Mouse (Mus musculus): ENCODE data around the gene Tbcd.

Tbcd gene

DNA sequence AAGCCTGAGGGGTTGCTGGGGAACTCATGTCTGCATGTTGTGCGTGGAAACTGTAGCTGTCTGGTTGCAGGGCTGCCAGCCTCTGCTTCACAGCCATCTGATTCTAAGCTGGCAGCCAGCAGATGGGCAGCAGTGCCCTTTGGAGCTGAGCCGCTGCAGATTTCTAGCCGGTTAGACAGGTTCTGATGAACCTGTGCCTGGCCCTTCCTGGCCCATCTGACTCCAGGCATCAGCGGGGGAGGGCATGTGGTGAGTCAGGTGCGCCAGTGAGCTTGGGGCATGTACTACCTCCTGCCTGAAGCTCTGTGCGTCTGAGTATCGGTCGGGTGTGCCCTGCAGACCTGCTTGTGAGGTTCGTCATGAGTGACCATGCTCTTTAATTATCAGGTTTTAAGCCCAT, 92.2 kb downstream of the Tbcd start:
- peak; percentile 89 for DNase-seq

DNA sequence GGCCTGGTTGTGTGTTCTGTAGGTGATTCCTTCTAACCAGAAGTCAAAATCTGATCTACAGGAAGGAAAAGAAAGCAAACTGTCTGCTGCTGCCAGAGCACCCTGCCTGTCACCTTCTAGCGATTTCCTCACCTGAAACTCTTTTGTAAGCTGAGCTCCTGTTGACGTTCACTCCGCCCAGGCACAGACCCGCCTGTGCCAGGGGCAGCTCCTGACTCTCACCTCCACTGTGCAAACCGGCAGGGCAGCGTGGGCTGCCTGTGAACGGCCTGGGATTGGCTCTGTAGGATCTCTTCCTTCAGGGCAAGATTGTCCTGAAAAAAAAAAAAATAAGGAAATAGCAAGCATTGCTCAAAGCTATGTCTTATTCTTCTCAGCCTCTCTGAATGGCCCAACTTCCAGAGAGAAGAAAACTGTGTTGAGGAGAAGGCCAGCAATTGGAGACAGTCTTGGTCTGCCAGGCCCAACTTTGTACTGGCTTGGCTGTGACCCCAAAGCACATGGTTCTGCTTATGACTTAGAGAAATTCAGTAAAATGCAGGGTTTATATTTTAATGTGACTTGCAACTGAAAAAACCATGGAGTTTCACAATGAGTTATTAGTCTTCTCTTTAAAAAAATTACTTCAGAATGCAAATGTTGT, 93.1 kb downstream of the Tbcd start:
- no peak for DNase-seq

DNA sequence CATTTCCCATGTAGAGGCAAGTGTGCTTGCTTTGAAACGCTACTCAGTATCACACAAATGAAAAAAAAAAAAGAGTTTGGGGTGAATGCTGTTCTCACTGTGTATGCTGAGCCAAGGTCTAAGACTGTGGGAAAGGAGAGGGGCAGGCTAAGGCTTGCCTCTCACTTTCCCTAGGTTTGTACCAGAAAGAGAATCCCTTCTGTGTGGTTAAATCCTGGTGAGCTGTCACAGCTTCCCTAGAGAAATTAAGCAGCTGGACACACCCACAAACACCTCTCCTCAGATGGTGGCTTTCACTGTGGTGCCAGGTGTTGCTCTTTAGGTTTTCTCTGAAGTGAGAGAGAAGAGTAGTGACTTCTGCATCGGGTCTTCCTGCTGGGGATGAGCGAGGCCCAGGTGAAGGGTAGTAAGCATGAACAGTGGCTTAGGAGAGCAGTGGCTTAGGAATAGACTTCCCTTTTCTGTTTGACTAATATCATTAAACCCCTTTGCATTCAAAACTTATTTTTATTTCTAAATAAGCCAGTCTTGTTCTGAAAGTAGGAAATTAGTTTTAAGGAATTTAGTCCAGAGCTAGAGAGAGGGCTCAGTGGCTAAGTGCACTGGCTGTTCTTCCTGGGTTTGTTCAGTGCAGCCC, 93.8 kb downstream of the Tbcd start:
- no peak for DNase-seq

DNA sequence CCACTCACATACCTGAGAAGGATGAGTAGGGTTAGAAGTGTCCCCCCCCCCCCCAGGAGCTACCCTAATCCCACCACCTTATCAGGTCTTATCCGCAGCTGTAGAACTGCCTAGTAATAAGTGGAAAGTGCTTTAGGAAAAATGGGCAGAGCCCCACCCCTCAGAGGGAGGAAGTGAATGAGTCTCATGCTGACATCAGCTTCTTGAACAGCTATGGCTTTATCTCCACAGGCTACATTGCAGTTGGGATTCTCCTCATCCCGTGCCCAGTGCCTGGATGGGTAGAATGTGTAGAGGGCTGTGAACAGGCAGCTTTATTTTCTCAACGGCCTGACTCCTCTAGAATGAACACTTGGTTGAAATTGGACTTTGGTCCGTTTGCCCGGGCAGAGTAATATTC, 95.5 kb downstream of the Tbcd start:
- DNase-seq: no peak

DNA sequence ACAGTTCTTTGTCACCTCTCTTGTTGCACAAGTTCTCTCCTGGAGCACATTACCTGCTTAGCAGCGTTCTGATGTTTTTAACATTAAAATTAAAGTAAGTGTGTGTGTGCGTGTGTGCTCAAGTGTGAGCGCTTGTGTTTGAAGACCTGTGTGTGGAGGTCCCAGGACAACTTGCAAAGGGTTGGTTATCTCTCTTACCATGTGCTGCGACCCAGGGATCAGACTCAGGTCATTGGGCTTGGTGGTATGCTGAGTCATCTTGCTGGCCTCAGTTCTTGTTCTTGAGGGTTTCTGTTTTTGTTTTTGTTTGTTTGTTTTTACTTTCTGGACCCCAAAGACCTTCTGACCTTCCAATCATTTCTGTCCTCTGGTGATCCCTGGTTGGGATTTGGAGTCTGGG, 96.2 kb downstream of the Tbcd start:
- DNase-seq: no peak

DNA sequence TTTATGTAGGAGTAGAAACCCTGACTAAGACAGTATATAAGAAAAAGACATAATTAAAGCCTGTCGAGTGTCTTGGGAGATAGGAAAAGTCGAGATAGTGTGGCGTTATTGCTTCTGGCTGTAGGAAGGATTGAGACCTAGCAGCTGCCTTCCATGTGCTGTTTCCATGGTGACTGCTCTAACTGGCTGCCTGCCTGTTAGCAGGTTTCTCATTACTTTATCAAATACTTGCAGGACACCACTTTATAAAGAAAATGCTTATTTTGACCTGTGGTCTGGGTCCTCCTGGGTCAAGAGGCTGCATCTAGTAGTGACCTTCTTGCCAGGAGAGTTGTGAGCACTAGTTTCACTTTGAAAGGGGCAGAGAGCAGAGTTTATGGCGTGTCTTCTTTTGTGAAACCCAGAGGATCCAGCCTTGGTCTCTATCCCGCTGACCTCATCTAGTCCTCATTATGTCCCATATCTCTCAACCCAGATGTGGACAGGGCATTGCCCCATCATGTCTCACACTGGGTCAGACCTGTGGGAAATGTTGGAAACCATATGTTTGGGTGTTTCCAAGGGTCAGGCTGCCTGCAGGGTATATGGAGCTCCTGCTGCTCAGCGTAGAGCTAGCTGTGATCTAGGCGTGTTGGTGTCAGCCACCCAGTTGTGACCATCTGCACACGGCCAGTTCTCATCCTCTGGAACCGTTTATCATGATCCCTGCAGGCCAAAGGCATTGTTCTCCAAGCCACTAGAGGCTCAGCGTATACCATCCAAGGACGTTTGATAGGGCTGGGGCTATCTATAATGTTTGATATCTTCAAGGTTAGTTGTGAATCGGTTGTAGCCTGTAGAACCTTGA, 97.5 kb downstream of the Tbcd start:
- no peak for DNase-seq

DNA sequence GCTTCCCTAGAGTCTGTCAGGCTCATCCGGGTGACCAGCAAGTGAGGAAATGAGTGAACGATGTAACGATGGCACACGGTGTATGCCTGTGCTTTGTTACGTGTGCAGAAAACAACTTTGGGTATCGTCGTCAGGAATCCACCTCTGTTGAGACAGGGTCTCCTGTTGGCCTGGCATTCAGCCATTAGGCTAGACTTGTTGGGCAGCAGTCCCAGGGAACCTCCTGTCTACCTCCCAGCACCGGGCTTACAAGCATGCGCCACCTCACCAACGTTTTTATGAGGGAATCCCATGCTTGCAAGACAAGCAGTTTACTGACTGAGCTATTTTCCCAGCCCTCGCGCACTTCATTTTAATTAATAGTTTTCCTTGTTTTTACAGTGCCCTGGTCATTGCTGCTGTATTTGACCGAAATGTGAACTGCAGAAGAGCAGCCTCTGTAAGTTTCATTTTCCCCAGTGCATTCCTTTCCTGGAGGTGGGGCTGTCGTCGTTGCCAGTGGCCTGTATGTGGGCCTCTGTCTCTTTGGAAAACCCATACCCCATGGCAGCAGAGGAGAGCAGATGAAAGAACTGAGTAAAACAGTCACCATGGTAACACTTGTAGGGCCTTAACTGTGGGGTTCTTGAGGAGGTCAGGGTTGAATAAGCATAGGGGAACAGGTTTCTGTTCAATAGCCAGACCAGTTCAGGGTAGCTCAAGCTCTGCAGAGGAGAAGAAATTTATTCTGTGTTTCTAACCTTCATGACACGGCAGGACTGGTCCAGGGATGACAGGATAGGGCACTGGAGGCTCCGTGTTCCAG, 98.3 kb downstream of the Tbcd start:
- no peak for DNase-seq

DNA sequence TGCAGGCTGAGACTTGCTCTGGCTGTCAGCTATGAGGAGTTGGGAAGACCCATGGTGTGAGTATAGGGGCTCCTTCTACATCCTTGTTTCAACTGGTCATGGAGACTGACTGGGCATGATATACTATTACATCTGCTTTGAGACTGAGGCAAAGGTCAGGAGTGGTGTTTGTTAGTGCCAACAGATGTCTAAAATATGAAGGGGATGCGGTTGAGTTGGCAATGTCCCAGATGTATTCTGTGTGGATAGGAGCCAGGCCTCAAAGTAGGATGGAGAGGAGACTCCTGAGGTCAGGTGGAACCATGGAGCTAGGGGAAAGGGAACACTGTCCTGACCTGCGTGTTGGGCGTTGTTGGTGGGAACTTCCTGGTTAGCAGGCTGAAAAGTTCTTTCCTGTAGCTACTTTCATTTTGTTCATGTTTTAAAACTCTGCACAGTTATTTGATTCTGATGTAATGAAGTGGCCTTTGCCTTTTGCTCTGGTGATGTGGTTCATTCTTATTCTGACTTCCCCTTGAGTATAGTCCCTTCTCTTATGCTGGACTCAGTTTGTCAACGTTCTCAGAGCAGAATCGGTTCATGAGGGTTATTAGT, 99.6 kb downstream of the Tbcd start:
- DNase-seq: no peak

DNA sequence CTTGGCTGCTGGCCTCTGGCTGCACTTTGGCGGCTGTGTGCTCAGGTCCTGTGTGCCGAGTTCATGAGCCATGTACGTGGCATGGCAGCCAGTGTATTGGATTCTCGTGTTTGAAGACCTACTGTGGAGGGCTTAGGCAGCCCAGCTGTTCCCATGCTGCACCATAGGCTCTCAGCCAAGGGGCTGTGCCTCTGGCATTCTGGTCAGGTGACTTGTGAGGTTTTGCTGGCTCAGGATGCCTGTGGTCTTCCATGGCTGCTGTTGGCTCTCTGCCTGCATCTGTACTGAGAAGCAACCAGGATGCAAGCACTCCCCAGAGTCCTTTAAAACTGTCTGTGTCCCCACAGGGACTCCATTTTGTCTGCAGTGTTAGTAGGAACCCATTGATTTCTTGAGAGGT, 100.4 kb downstream of the Tbcd start:
- DNase-seq: no peak

DNA sequence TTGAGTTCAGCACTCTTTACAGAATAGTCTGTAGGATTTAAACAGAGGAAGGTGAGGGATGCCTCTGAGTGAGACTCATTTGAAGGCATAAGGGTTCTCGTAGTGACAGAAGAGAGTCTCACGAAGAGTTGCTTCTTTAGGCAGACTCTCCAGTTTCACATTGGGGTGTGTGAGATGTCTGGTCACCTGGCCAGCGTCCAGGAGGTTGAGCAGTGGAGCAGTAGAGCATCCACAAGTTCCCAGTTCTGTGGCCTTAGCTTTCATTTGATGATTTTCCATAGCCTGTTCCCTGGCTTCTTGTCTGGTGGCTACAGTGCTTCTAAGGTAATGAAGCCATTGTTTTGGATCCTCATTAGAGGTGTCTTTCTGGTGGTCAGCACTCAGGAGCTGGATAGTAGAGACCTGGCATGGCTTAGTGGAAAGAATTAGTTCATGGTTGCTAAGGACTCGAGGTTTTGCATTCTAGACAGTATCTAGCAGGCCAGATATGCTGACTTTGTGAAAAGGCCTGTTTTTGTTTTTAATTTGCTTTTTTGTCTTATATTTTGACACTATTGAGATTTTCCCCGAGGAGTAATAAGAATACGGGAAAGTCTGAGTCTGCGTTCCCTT, 101.2 kb downstream of the Tbcd start:
- DNase-seq: no peak

DNA sequence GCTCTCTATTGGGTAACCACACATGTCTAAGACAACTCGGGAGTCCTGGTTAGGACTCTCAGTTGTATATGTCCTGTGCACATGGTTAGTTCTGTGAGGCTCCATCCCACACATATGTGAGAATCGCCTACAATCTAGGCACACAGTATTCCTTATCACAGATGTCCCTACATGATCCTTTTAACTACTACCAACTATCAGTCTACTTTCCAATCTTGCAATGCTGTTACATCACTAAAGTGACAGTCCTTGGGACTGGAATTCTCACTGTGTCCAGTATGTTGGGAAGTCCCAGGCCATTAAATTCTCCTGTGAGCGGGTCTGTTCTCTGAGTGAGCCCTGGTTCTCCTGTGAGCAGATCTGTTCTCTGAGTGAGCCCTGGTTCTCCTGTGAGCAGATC, 101.7 kb downstream of the Tbcd start:
- DNase-seq: no peak

DNA sequence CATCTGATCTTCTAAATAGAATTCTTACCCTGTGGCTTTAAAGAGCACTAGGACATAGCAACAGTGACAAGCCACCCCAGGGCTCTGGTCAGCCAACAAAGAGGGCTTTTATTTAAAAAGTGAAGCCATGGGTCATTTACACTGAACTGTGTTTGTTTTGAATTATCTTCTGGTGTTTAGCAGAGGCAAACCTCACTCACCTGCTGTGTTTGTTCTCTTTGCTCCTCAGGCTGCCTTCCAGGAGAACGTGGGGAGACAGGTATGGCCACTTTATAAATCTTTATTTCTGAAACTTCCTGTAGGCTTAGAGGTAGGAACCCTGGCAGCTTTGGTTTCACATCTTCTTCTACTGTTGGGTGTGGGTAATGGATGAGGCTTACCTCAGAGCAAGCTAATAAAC, 105.0 kb downstream of the Tbcd start:
- no peak for DNase-seq

DNA sequence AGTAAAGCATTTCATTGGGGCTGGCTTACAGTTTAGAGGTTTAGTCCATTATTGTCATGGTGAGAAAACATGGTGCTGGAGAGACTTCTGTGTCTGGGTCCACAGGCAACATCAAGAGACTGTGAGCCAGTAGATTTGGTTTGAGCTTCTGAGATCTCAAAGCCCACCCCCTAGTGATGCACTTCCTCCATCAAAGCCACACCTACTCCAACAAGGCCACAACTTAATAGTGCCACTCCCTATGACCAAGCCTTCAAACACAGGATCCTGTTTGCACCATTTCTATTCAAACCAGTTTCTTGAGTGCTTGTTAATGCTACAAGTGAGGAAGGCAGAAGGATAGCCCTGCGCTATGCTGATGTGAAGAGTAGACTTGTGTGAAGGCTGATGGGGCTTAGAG, 106.2 kb downstream of the Tbcd start:
- no peak for DNase-seq

DNA sequence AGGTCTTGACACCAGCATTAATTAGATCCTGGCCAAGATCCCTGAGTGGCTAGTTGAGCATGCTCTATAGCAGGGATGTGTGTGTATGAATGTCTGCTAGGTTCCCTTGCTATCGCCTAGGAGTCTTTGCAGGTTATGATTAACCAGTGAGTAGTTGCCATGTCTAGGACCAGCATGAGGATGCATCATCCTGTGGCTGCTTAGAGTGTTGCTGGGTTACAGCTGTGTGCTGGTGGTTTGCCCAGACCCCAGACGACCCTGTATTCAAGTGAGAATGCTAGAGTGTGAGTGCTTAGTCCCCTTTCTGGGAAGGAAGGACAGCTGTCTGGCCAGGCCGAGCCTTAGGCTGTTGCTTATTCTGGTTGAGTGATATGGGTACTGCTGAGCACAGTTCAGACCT, 106.8 kb downstream of the Tbcd start:
- no peak for DNase-seq

DNA sequence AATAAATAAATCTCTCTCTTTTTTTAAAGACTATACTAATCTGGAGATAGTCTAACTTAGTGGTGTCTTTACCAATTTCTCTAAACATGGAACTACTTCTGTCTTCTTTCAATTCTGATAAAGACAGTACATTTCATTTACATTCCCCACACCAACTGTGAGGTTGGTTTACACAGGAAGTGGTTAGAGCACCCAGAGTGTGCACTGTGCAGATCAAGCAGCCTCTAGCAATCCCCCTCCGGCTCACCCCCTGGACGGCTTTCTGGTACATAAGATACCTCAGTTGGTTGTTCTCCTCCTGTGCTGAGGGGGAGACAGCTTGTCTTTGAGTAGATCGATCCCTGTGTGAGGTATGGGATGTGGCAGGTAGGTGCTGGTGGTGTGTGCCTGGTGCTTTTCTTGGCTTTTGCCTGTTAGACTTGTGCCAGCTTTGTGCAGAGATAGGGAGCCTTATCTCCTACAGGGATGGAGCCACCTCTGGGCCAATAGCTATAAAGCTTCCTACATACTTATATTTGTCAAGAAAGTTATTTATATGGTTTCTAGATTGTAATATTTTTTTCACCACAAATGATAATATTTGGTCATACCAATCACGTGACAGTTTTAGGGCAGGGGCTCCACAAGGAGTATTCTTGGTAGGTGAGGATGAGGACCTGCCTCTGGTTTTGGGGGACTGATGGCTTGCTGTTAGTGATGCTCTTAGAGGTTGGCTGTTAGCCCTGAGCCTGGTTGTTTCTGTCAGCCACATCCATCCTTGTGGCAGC, 108.0 kb downstream of the Tbcd start:
- no peak for DNase-seq

DNA sequence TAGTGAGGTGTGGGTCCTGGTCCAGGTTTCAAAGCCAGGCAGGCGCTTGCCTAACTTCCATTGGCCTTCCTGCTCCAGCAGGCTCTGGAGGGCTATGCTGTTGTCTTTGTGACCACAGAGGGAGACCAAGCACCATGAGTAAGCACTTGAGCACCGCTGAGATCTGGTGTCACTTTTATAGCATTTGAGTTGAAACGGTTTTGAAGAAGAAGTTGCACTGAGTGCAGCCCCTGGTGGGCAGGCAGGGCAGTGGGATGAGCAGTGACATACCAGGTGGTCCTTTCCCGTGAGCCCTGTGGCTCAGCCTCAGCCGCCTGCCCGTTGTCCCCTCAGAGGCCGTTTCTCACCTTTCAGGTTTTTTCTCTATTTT, 108.5 kb downstream of the Tbcd start:
- DNase-seq: no peak

DNA sequence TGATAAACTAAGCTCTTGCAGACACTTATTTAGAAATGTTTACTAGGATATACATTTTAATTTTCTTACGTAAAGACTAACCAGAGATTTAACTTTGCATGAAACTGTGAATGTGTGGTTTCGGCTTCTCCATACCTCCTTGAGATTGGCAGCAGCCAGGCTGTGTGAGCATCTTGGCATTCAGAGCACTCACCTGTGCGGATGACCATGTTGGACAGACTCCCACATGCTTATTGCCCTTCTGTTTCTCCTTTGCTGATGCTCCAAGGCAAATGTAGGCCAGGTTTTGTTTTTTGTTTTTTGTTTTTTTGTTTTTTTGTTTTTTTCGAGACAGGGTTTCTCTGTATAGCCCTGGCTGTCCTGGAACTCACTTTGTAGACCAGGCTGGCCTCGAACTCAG, 111.6 kb downstream of the Tbcd start:
- DNase-seq: peak; percentile 63

DNA sequence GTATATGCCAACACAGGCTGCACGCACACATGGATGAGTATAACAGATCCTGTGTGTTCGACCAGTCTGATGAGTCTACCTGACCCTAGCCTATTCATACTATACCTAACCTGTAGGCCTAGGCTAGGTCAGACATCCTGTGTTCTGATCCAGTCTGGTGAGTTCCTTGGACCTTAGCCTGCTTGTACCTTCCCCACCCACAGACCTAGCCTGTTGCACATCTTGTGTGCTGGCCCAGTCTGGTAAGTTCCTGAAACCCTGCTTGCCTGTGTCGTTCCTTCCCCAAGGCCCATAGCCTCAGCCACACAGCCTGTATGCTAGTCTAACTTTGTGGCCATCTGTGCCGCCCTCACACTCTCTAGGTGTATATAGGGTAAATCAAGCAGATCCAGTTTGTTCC, 112.5 kb downstream of the Tbcd start:
- DNase-seq: no peak

DNA sequence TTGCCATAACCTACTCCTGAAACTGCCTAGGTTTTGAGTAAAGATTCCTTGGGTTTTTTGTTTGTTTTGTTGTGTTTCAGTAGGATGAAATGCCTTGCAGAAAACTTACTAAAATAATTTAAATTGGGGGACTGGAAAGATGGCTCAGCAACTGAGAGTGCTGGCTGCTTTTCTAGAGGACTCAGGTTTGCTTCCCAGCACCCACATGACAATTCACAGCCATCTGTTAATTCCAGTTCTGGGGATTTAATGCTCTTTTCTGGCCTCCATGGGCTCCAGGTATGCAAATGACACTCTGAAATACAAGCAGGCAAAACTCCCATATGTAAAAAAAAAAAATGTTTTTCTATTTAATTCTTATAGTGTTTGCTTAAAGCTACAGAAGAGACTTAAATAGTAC, 130.1 kb downstream of the Tbcd start:
- no peak for DNase-seq

DNA sequence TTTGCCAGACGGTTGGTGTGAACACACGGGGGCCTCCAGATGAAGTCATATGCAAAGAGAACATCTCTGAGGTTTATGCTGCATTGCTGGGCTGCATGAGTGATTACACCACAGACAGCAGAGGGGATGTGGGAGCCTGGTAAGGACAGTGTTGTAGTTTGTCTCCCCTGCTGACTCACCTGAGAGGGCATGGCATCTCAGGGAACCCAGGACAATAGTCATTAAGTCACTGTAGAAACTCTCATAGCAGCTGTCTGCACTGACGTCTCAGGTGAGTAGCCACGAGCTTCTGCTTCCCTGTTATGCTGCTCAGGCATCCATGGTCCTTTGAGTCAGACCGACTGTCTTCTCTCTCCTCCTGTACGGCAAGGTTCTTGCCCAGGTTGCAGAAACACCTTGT, 145.5 kb downstream of the Tbcd start:
- DNase-seq: no peak

DNA sequence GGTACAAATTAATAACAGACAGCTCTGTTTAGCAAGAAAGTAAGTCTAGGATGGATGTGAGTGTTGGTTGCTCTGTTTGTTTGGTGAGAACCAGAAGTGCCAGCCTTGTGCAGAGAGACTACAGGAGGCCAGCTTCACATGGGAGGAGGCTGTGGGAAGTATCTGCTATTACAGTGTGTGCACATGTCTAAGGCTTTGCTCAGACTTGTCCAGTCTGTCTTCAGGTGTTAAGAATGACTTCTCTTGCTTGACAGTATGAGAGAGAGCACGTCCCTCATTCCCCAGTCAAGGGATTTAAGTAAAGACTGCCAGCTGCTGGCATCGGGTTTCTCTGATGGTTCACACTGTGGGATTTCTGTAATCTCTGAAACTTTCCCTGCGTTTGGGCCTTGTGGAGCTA, 149.7 kb downstream of the Tbcd start:
- DNase-seq: no peak

DNA sequence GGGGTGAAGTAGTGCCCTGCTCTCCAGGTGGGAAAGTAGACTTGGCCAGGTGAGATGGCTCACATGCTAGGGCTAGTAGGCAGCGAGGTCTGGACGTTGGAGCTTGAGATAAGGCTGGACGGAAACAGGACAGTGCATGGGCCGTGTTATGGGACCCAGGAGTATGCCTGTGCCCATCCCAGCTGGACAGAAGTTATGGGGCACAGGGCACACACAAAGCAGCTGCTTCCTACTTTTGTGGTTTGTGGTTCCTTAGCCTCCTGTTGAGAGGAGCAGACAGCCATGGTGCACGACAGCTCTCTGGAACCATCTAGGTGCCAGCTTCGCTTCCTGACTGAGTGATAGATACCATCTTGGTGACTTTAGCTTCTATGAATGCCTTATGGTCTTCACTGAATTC, 153.9 kb downstream of the Tbcd start:
- DNase-seq: no peak
